Mouse (Mus musculus) forebrain, postnatal 0 days (tissue): Measurements from ENCODE around the gene Cdk13. TPM values are rescaled to one million over a fixed set of nuclear protein-coding genes. Genes with fewer than 3 reads are reported as not detected.

Experiments used
- ATAC-seq: fragments of 200-750 bp; cut with Nextera tagmentation; 2 replicates; pipeline ENCODE4 v1.8.0; 2017; ENCODE audit warnings: mild to moderate bottlenecking, moderate library complexity
- DNase-seq: peaks from one replicate; pipeline ENCODE4 v3.0.0-alpha.2; 2015
- H3K27ac ChIP-seq: fragments of 300-500 bp; sonication (generic); 2 replicates; pipeline ENCODE4 v1.5.1; 2014; ENCODE audit warnings: low read depth, mild to moderate bottlenecking, antibody characterized with exemption, low read length, moderate library complexity, mixed read lengths
- H3K27me3 ChIP-seq: fragments of 300-500 bp; sonication (generic); 2 replicates; pipeline ENCODE4 v1.6.1; 2014; ENCODE audit warnings: mild to moderate bottlenecking, low read length, mixed read lengths; ENCODE audit not compliant: insufficient read depth
- H3K36me3 ChIP-seq: fragments of 300-500 bp; sonication (generic); 2 replicates; pipeline ENCODE4 v1.6.1; 2014; ENCODE audit warnings: mild to moderate bottlenecking, moderate library complexity; ENCODE audit not compliant: insufficient read depth
- H3K4me1 ChIP-seq: fragments of 300-500 bp; sonication (generic); 2 replicates; pipeline ENCODE4 v1.6.1; 2014; ENCODE audit warnings: antibody characterized with exemption; ENCODE audit not compliant: insufficient read depth
- H3K4me2 ChIP-seq: fragments of 300-500 bp; sonication (generic); 2 replicates; pipeline ENCODE4 v1.6.1; 2014; ENCODE audit warnings: low read depth, mild to moderate bottlenecking, moderate library complexity
- H3K4me3 ChIP-seq: fragments of 300-500 bp; sonication (generic); 2 replicates; pipeline ENCODE4 v1.5.1; 2014; ENCODE audit warnings: low read depth, low read length, mixed read lengths
- H3K9ac ChIP-seq: fragments of 300-500 bp; sonication (generic); 2 replicates; pipeline ENCODE4 v1.6.1; 2014; ENCODE audit warnings: mild to moderate bottlenecking
- H3K9me3 ChIP-seq: fragments of 300-500 bp; sonication (generic); 2 replicates; pipeline ENCODE4 v1.6.1; 2016; ENCODE audit warnings: low read length
- CTCF ChIP-seq: sonication (generic); IDR thresholded peaks from 2 replicates; pipeline ENCODE4 v1.5.1; 2016; ENCODE audit warnings: antibody characterized with exemption, control low read depth, low read depth
- WGBS: fragments of 180-500 bp; shearing (Covaris S2); extraction: QIAGEN DNeasy Blood & Tissue Kit; methylation state at CpG from one replicate; pipeline ENCODE4 v1.1.7; 2014; 5-methylcytosine and 5-hydroxymethylcytosine counted together
- polyA plus RNA-seq: library from polyadenylated mRNA; unstranded; fragments of >200 nt; fragmentation: Nextera tagmentation; extraction: Ambion mirVana; gene quantifications from 2 replicates; pipeline ENCODE4 v1.2.1, GENCODE M21; 2015
- total RNA-seq: library from RNA; depleted of rRNA; stranded (reverse); fragments of >200 nt; gene quantifications from 2 replicates; pipeline ENCODE4 v1.2.3, GENCODE M21; 2014

Gene Cdk13
- total and polyA plus RNA-seq, 2 experiments from 2014 or later = 9.5 to 88.0 TPM

DNA sequence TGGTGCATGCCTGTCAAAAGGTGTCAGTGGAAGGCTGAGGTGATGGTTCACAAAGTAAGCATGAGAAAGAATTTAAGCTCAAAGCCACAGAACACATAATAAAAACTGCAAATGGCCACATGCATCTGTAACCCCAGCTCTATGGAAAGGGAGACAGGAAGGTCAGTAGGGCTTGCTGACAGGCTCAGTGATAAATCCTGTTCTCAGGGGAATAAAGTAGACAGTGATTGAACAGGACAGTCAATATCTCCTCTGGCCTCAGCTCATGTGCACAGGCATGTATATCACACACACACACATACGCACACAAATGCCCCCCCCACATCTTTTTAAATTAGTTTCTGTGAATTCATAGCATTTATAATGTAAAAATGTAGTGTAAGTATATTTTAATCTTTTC lies 42.5 kb downstream of the Cdk13 start:
- 89% methylated on average over 1 of the region's 1 CpGs for WGBS
- DNase-seq (no peak), ATAC-seq (no peak)
- Histone ChIP-seq H3K27me3 (no peaks in the 10 kb centered on the region), H3K9ac (no peak overlapping the region), H3K36me3 (no peaks in the 10 kb centered on the region), H3K4me3 (no peak overlapping the region), H3K27ac (no peak overlapping the region), H3K4me2 (no peak overlapping the region), H3K9me3 (no peaks in the 10 kb centered on the region), H3K4me1 (no peaks in the 10 kb centered on the region)
- TF ChIP-seq CTCF = no peak

DNA sequence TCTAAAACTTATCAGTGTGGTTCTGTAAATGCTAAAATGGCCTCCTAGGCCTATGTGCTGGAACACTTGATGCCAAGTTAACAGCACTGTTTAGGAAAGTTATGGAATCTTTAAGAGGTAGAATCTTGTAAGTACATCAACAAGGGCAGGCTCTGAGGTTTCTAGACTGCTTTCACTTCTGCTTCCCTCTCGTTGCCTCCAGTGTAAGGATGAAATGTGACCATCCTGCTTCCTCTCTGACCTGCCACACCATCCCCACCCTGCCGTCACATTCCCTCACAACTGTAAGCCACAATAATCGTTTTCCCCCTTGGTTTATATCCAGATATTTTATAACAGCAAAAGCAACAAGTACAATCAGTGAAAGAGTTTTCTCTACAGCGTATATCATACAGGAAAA lies 49.9 kb downstream of the Cdk13 start:
- DNase-seq = no peak
- 84% methylated on average over 4 of the region's 4 CpGs for WGBS

DNA sequence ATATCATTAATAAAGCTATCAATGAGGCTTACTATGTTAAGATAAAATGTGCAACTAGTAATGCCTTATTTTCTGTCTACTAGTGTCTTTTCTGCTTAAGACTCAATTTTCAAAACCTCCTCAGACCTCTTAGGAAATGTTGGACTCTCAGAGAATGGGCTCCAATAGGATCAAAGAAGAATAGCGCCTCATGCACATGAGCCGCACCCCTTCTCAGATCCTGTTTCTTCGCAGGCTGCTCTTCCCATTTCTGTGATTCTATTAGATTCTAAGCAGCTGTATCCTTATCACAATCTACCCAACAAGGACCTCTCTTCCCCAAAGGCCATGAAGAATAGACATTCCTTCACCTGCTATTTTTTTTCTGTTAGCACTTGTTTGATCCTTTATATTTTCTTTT lies 76.1 kb downstream of the Cdk13 start:
- DNase-seq (no peak), ATAC-seq (no peak)
- TF ChIP-seq CTCF = no peak
- no peak overlapping the region for H3K4me2 ChIP-seq
- no peaks in the 10 kb centered on the region for H3K27me3 ChIP-seq
- no peaks in the 10 kb centered on the region for H3K9me3 ChIP-seq
- H3K4me1 ChIP-seq = no peaks in the 10 kb centered on the region
- H3K36me3 ChIP-seq = peaks cover 7% of the 10 kb centered on the region; the same call in 1 of the 2 replicates
- no peak overlapping the region for H3K27ac ChIP-seq
- no peak overlapping the region for H3K9ac ChIP-seq
- 88% methylated on average over 3 of the region's 3 CpGs for WGBS
- no peak overlapping the region for H3K4me3 ChIP-seq

More for the DNA sequence above, 49.9 kb downstream of the Cdk13 start:
- H3K4me1 ChIP-seq = no peaks in the 10 kb centered on the region
- H3K4me3 ChIP-seq = no peak overlapping the region
- H3K27me3 ChIP-seq = no peaks in the 10 kb centered on the region
- no peak overlapping the region for H3K27ac ChIP-seq
- H3K4me2 ChIP-seq = no peak overlapping the region
- no peaks in the 10 kb centered on the region for H3K9me3 ChIP-seq
- no peaks in the 10 kb centered on the region for H3K36me3 ChIP-seq
- TF ChIP-seq CTCF = no peak
- no peak overlapping the region for H3K9ac ChIP-seq
- no peak for ATAC-seq

DNA sequence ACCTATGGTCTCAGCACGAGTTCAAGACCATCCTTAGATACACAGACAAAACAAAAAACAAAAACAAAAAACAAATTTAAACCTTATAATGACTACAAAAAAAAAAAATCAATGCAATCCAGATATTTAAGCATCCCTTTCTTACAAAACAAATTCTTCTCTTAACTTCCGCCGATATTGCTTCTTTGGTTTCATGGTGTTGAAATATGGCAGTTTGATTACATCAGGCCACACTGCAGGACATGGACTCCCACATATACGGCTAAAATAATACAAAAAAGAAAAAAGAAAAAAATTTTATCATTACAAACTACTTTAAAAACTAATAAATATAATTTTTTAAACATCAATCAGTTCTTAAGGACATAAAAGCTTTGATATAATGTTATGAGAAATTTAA lies 77.0 kb downstream of the Cdk13 start:
- H3K9ac ChIP-seq = no peak overlapping the region
- no peaks in the 10 kb centered on the region for H3K27me3 ChIP-seq
- no peak overlapping the region for H3K4me3 ChIP-seq
- ATAC-seq (no peak), DNase-seq (no peak)
- H3K9me3 ChIP-seq = no peaks in the 10 kb centered on the region
- no peaks in the 10 kb centered on the region for H3K4me1 ChIP-seq
- WGBS = 94% methylated on average over 4 of the region's 4 CpGs
- no peak overlapping the region for H3K4me2 ChIP-seq
- H3K36me3 ChIP-seq = peaks cover 7% of the 10 kb centered on the region; the same call in 1 of the 2 replicates
- TF ChIP-seq CTCF = no peak
- H3K27ac ChIP-seq = no peak overlapping the region

DNA sequence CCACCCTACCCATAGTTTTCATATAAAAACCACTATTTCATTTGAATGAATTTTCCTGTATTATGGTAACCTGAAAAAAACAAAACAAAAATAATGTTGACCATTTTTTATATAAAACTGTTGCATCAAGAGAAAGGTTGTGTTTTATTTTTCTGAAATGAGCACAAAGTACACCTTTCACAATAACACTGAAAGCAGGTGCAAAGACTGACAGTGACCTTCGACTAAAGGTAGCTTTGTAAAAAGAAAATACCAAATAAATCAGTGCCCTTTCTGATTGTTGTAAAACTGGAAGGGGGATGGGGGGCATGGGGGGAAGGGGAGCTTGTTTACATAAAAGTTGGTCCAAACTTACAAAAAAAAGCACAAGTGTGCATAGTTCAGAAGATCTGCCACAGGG lies 87.5 kb downstream of the Cdk13 start:
- Histone ChIP-seq H3K4me2 (no peak overlapping the region), H3K9me3 (no peaks in the 10 kb centered on the region), H3K9ac (no peak overlapping the region), H3K36me3 (peaks cover 20% of the 10 kb centered on the region), H3K27ac (no peak overlapping the region), H3K27me3 (no peaks in the 10 kb centered on the region), H3K4me1 (no peaks in the 10 kb centered on the region), H3K4me3 (no peak overlapping the region)
- ATAC-seq = no peak
- 93% methylated on average over 1 of the region's 1 CpGs for WGBS
- DNase-seq = no peak
- TF ChIP-seq CTCF = no peak

DNA sequence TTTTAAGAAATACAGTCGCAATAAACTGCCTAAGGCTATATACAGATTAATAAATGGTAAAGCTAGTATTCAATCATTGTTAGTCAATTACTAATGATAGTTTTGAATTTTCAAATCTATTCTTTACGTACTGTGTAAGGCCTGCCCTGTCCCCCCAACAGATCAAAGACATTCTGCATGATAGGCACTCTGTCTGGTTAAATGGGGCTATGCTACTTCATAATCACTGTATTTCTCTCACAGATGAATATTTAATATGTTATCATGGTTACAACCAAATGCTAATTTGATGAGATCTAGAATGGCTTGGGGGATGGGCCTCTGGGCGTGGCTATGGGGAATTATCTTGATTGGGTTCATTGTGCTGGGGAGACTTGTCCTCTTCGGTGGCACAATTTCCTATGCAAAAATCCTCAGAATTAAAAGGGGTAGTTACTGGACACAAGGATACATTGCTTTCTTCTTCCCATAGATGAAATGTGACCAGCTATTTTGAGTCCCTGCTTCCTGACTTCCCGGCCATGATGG lies 96.0 kb downstream of the Cdk13 start:
- Histone ChIP-seq H3K27me3 (no peaks in the 10 kb centered on the region), H3K36me3 (no peaks in the 10 kb centered on the region), H3K4me1 (no peaks in the 10 kb centered on the region), H3K9ac (no peak overlapping the region), H3K4me2 (no peak overlapping the region), H3K27ac (no peak overlapping the region), H3K9me3 (no peaks in the 10 kb centered on the region), H3K4me3 (no peak overlapping the region)
- DNase-seq = no peak
- TF ChIP-seq CTCF = no peak
- WGBS = 72% methylated on average over 5 of the region's 5 CpGs
- no peak for ATAC-seq

DNA sequence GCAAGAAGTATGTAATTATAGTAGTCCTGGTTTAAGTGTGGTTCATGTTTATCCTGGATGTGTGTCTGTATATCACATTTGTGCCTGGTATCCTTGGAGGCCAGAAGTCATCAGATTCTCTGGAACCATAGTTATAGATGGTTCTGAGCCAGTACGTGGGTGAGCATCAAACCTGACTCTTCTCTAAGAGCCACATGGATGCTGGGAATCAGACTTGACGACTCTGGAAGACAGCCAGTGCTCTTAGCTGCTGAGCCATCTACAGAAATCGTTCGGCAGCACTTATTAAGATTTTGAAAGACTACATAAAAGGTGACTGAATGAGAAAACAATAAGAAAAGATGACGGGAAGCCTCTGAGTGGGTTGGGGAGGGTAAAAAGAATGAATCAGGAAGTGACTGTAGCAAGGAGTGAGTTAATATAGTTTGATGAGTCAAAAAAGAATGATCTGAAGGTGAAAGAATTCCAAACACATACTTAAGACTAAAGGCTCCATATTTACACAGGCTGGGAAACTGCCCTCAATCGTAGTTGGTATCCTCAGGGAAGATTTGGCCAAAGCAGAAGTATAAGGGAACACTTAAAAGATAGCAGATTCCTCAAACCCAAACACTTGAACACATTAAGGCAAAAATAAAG lies 99.6 kb downstream of the Cdk13 start:
- no peaks in the 10 kb centered on the region for H3K9me3 ChIP-seq
- WGBS = 70% methylated on average over 6 of the region's 6 CpGs
- no peaks in the 10 kb centered on the region for H3K36me3 ChIP-seq
- no peak overlapping the region for H3K27ac ChIP-seq
- H3K4me1 ChIP-seq = no peaks in the 10 kb centered on the region
- no peak overlapping the region for H3K4me3 ChIP-seq
- DNase-seq = no peak
- no peak overlapping the region for H3K4me2 ChIP-seq
- H3K9ac ChIP-seq = no peak overlapping the region
- no peak for ATAC-seq
- no peaks in the 10 kb centered on the region for H3K27me3 ChIP-seq
- no peak for TF ChIP-seq CTCF
